Mouse (Mus musculus) cortical plate, adult 2 months (tissue): ENCODE results near the gene Hhat.

ENCODE experiments used
- CTCF ChIP-seq: fragments of 200-500 bp; IDR thresholded peaks from 2 replicates; pipeline ENCODE4 v1.5.1; 2011; ENCODE audit warnings: mild to moderate bottlenecking, control low read depth, low read length; ENCODE audit not compliant: insufficient read depth; ENCODE audit errors: extremely low read depth
- POLR2A ChIP-seq: fragments of 200-500 bp; IDR thresholded peaks from 2 replicates; pipeline ENCODE4 v1.6.1; 2011; ENCODE audit warnings: mild to moderate bottlenecking, low read length, control low read depth; ENCODE audit not compliant: insufficient read depth; ENCODE audit errors: extremely low read depth

DNA sequence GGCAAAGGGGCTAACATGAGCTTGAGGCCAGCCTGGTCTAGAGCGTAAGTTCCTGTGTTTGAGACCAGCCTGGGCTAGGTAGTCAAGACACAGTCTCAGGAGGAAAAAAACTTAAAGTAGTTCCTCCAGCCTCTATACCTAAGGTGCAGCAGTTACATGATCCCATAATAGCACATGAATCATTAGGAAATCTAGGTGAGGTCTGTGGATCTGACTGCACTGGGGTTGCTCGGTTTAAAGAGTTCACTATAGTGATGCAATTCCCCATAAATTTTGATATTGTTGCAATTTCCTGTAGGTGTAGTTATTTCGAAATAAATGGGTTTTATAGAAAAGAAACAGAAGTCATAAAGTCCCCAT is 26.2 kb downstream of the Hhat start:
- TF ChIP-seq CTCF (no peak), POLR2A (no peak)
